Mouse (Mus musculus) CH12F3 (cell line): Measurements from ENCODE around the gene Ephb3.

ENCODE experiments used
- in situ Hi-C: fragments of 300-500 bp; cut with MboI; formaldehyde crosslinking; loops from 2 replicates; pipeline ENCODE4 v1.14.3; 2020; ENCODE audit warnings: low sequenced_read_pairs

Ephb3 gene

DNA sequence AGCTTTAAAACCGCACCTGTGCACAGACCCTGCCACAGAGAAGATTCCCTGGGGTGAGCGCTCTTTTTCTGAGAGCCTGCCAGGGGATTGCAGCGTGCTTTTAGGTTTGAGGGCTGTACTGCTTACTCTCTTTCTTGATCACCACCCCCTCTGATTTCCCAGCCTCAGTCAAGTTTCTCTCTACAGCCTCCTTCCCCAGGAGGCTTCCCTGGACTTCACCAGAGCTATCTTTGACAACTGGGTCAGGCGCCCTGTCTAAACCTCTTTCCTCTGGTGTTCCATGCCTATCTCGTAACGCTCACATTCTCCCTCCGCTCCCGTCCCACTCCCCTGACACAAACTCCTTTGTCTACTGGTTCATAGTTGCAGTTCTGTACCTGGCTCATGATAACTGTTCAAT, 5.1 kb upstream of the Ephb3 start:
- in situ Hi-C loops = loop anchor here (5.0 to 25.0 kb wide), 2 partner anchors 193 to 287 kb away; no protein-coding TSS in a partner anchor

GRCm38 (mm10) chr16:21202731-21203130, 1.8 kb upstream of the Ephb3 start:
- in situ Hi-C loops = no loop called here

DNA sequence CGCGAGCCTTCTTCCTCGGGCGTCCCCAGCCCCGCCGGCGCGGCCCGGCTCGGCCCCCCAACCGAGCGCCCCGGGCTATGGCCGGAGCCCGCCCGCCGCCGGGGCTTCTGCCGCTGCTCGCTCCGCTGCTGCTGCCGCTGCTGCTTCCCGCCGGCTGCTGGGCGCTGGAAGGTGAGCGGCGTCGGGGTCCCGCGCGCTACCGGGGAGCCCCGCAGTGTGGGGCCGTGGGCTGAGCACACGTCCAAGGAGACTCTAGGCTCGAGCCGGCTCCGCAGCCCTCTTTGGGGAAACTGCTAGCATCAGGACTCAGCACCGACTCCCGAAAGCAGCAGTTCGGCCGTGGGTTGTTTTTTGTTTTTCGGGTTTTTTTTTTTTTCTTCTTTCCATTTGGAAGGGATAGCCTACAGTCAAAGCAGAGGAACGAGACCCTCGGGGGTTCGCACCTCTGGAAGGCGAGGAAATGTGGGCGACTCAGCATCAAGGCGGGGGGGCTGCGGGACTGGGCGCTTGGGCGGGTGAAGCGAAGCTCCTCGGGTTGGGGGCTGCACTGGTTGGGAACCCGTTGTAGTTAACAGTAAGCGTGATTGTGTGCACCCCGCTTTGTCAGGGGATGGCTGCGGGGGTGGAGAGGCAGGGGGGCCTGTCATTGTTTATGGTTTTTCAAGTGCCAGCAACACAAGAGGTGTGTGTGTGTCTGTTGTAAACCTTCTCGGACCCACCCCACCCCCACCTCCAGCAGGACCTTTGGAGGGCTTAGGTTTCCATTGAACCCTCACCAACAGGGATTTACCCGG, 735 bp downstream of the Ephb3 start:
- in situ Hi-C loops = no loop called here

- in situ Hi-C loops = no loop called here
Measured at GRCm38 (mm10) chr16:21208001-21208565, 3.5 kb downstream of the Ephb3 start.

- in situ Hi-C loops = no loop called here
Measured at GRCm38 (mm10) chr16:21209290-21209689, 4.7 kb downstream of the Ephb3 start.

GRCm38 (mm10) chr16:21210204-21210603, 5.6 kb downstream of the Ephb3 start:
- in situ Hi-C loops = no loop called here

DNA sequence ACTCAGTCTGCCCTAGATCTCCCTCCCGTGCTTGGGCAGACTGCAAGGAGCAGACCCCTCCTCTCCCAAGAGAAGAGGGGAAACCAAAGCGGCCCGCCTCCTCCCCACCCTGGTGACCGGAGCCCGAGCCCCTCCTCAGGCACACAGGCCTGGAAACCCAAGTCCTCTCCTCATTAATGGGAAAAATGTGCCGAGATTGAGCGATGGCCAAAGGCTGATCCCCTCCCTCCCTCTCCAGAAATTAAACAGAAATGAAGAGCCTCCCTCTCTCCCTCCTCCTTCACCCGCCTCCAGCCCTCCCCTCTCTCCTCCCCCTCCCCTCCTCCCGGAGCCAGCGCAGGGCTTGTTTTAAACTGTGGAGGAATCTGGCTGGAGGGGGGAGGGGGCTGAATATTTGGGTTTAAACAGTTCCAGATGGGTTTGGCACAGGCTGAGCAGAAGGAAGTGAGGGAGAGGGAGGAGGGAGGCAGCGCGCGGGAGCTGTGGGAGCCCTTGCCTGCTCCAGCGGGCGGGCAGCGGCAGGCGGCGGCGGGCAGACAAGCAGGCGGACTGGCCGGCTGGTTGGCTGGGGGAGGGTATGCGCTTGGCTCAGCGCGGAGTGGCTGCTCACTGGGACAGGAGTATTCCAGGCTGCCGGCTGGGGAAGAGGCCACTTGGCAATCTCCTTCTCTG, 6.2 kb downstream of the Ephb3 start:
- in situ Hi-C loops = no loop called here

- in situ Hi-C loops = no loop called here
Measured at GRCm38 (mm10) chr16:21211501-21211900, 6.9 kb downstream of the Ephb3 start.

DNA sequence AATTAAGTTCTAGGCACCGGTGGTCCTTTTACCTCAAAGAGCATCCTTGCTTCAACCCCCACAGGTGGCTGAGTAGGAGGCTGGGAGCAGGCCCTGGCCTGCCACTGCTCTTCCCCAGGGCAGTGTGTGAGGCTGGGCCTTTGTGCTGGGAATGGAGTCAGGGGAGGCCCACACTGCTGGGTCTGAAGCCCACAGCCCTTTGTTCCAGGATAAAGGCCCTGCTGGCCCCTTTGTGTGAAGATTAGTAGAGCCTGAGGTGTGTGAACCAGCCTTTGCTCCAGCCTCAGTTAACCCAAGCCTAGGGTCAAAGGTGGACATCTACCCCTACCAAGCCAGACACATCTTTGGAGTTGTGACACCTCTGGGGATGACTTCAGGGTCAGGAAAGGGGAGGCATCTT, 7.8 kb downstream of the Ephb3 start:
- in situ Hi-C loops = no loop called here

DNA sequence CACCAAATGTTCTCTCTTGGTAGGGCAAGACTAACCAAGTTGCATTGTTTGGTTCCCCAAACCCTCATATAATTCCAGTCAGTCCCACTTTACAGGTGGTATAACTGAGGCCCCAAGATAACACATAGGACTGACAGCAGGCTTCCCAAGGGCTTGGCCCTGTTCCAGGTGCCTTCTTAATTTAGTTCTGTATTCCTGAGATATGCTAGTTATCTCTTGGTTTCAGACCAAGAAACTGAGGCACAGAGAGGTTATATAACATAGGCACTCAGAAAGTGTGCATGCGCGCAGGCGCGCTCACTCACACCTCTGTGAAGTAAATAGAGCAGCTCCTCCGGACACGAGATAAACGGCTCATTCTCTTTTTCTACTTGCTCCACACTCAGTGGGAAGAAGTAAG, 9.4 kb downstream of the Ephb3 start:
- in situ Hi-C loops = no loop called here

- in situ Hi-C loops = no loop called here
Measured at GRCm38 (mm10) chr16:21214803-21215202, 10.2 kb downstream of the Ephb3 start.

GRCm38 (mm10) chr16:21216047-21216446, 11.5 kb downstream of the Ephb3 start:
- in situ Hi-C loops = no loop called here

DNA sequence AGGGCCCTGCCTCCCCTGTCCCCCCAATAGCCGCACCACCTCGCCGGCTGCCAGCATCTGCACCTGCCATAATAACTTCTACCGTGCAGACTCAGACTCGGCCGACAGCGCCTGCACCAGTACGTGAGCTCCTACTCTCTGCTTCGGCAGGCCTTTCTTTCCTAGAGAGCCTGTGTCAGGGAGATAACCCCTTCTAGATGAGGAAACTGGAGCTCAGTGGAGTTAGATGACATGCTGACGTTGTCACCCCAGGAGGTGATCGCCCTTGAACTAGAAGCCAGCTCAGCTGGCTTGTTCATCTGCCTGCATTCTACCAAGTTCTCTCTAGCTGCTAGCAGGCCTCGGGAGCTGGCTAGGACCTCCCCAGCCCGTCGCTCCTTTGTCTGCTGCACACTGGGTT, 12.7 kb downstream of the Ephb3 start:
- in situ Hi-C loops = no loop called here

- in situ Hi-C loops = no loop called here
Measured at GRCm38 (mm10) chr16:21219656-21220055, 15.1 kb downstream of the Ephb3 start.

DNA sequence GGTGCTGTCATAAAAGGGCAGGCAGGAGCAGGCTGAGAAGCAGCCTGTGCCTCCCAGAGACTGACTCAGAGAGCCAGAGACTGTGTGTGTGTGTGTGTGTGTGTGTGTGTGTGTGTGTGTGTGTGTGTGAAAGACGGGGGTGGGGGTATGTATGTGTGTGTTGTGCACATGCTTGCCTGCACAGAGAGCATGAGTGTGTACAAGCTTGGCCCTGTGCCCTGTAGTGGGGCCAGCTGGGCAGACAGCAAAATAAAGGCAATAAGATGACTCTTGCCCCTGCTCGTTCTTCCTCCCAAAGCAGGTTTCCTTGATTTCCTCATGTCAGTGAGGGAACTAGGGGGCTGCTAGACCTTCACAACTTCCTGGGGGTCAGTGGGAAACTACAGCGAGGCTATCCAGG, 18.5 kb downstream of the Ephb3 start:
- in situ Hi-C loops = no loop called here

DNA sequence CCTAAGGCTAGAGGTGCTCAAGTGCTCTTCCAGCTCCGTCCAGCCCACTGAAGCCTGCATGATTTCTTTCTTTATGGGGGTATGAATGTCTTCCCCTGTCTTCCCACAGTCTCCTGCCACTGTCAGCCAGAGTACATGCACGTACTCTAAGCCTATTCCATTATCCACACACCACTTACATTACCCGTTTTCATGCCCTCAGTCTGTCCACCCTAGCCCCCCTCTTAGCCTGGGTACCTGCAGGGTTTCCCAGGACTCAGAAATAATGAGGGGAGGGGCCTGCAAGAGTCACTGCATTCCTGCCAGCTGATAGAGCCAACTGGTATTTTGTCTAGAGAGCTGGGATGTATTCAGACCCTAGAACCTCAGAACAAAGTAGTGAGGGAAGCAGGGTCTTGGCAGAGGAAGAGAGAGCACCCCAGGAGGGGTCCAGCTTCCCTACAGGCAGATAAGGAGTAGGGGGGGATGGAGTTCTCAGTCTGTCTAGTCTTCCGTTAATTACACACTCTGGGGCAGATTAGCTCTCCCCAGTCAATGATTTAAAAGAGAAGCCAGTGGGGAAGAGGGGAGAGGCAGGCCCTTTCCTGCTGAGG, 20.2 kb downstream of the Ephb3 start:
- in situ Hi-C loops = no loop called here

DNA sequence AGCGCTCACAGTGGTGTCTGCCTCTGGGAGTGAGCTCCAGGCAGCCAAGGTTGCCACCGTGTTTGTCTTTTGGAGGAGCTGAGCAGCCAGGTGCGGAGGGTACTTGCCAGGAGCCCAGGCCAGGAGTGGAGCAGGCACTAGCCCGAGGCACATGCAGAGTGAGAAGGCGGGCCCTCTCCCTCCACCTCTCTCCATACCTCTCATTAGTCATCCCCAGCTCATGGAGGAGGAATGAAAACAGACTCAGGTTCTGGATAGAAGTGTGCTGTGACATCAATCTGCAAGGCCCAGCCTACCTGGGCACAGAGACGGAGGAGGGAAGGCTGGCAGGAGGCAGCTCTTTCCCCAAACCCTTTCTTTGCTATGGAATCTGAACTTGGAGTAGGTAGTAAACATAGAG, 22.1 kb downstream of the Ephb3 start:
- in situ Hi-C loops = no loop called here

DNA sequence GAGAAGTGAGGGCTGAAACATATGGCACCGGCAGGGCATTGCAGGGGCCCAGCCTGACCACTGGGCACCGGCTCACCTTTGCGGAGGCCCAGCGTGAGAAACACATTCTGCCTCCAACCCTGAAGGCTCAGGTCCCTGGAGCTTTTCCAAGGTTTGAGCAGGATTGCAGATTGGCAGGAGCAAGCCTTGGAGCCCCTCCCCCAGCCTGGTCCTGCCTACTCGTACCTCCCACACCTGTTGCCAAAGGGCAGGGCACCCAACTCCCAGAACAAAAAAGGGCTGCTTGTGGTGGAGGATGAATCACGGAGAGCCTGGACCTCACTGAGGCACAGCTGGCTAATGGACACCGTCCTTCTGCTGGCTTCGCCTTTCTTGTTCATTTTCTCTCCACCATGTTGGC, 30.6 kb downstream of the Ephb3 start:
- in situ Hi-C loops = no loop called here

GRCm38 (mm10) chr16:21238722-21239121, 34.2 kb downstream of the Ephb3 start:
- in situ Hi-C loops = no loop called here

DNA sequence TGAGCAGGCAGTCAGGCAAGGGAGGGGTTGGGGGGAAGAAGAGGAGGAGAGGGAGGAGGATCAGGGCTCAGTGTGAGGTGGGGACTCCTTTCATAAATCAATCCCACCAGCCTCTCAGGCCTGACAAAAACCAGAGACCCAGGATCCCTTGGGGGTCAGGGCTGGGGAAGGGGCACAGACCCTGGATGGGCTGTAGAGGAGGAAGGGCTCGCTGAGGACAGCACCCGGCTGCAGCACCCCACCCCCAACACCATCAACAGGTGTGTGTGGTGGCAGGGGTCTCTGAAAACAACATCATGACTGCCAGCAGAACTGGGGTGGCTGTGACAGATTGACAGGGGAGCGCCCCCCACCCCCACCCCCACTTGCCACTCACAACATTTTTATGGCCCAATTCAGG, 36.0 kb downstream of the Ephb3 start:
- in situ Hi-C loops = no loop called here

DNA sequence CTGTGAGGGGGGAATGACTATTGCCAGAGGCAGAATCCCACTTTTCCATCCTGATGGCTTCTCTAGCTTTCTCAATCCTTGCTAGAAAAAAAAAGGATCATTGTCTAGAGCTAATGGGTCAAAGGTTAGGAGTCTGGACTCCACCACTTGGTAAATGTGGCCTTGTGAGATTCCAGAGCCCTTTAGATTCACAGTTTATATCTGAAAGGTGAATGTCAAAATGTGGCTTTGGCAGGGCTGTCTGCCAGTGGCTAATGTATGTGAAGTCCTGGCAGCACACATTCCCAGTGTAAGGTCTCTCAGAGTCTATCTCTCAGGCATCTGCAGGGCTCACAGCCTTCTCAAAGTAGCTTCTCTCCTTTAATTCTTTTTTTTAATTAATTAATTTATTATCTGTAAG, 36.5 kb downstream of the Ephb3 start:
- in situ Hi-C loops = no loop called here

DNA sequence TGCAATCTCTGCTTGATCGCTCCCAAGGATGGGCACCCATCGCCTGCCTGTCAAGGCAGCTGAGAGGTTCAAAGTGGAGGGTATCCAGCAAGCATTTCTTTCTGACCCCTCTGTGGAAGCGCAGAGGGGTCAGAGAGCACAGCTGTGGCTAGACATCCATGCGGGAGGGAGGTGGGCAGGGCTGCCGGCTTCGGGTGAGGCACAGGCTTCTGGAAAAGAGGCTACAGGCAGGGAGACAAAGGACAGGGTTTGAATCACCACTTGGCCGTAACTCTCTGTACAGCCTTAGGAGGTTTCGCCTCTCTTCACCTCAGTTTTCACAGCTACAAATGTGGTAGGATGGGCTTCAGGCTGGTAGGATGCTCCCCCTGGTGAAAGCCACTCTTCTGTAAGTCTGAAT, 38.4 kb downstream of the Ephb3 start:
- in situ Hi-C loops = no loop called here
